Mouse (Mus musculus) adrenal gland, postnatal 10 days (tissue): ENCODE results near the gene Ptprd. TPM values are rescaled to one million over a fixed set of nuclear protein-coding genes. Genes with fewer than 3 reads are reported as not detected.
A peak's percentile ranks its signal among the peaks of the same experiment; 100 is the strongest.

Experiments
- DNase-seq: peaks from one replicate; pipeline ENCODE4 v3.0.0; 2021; ENCODE audit warnings: mixed read lengths
- total RNA-seq, 2 experiments: library from RNA; stranded (reverse); gene quantifications; 2 replicates each; pipeline ENCODE4 v1.2.3; 2021

Ptprd gene
- total RNA-seq, 2 experiments from 2014 or later, result 88.2 to 99.3 TPM

DNA sequence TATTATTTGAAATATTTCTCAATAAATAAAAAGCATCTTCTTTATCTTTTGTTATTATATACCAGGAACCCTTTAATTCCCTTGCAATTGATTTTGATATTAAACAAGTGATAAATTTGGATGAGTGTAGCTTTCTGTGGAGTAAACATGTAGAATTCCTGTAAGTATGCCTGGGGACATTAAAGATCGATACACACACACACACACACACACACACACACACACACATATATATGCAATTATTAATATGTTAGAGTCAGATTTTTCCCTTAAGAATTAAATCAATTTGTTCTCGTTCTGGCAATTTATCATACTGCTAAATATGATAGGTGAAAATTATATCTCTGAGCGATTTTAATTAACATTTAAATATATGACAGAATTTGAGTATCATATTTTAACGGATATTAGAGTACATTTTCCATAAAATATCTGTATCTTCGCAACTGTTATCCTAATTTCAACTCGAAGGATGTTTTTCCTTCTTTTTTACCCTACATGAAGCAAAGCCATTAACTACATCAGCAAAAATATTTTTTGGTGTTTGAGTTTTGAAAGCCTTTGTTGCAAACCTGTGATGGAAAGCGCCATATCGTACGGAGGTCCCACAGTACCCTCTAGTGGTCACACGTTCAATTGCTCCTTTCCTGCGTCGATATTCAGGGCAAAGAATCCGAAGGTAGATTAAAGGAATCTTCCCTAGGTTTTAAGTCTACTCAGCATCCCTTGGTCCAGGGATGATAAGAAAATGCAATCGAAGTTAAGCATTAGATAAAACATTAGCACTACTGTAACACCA lies 653.2 kb downstream of the Ptprd start:
- DNase-seq, result peak; percentile 61

DNA sequence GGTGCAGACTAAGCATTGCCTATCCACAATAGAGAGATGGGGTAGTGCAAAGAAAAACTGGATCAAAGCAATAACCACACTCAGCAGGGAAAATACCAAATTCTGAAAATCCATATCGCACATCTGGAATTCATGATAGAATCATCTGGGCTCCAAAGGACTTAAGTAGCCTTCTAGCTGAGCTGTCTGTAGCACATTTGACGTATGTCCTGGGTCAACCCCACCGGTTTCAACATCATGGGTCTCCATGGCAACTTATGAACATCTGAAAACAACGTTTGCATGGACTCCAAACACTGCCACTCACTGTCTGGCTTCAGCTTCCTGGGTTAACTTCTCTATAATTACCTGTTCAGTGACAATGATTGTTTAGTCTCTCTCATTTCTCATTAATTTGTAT lies 655.9 kb downstream of the Ptprd start:
- no peak for DNase-seq

DNA sequence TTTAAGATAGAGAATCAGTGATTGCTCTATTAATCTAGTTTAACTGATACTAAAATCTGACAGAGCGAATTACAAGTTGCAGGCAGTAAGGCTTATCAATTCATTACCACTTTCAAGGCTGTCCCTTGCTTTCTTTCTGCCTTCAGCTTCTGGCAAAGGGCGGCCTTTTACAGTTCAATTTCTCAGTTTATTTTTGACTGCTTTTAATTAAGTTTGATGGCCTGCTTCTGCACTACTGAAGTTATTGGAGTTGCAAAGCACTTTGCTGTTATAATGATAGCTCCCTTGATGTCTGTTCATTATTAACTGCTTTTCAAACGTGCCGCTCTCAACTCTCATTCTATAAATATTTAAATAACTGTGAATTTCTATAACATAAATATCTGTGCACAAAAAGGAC lies 673.9 kb downstream of the Ptprd start:
- DNase-seq, result no peak

DNA sequence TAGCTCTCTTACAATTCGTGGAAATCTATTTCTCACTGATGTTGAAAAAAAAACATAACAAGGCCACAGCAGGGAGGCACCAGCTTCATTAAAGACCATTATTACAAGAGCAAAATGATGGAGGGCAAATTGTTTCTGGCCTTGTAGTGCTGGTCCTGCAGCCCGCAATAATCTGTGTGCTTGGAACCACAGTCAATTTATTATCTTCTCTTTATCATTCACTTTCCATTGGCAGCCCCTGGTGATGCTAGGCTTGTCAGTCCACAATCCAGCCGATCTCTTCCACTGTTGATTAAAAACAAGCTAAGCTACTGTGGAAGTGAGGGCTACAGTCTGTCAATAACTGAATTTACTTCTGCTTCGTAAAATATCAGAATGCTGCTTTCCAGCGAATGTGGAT lies 674.4 kb downstream of the Ptprd start:
- no peak for DNase-seq

DNA sequence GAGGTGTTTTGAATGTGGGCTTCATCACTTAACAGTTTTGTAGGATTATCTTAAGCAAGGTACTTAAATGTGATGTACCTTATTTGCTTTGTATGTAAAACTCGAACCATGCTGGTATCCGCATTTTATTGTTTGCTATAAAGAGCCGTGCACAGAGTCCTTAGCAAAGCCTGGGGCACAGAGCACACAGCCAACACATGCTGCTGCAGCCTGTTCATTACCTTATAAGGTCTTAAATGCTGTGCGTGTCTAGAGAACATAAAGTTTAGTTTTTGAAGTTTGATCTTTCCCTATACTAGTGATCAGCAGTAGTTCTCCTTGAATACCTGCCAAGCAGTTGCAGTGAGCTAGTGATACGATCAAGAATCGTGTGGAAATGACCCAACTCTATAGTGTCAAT lies 676.2 kb downstream of the Ptprd start:
- DNase-seq, result no peak

DNA sequence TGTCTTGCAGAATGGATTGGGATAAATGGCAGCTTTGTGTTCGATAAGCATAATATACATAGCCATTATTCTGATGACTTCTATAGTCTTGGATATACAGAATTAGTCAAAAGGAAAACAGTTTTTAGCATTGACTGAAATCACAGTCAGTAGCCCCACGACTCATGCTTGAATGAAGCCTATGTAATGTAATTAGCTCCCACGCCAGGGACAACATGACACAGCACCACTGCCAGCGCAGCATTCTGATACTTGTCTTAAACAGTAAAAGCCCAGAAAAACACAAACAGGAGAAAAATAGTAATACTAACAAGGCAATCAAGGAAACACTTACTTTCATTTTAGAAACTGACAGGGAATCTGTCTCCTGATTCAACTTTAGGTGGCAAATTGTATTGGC lies 677.2 kb downstream of the Ptprd start:
- no peak for DNase-seq

DNA sequence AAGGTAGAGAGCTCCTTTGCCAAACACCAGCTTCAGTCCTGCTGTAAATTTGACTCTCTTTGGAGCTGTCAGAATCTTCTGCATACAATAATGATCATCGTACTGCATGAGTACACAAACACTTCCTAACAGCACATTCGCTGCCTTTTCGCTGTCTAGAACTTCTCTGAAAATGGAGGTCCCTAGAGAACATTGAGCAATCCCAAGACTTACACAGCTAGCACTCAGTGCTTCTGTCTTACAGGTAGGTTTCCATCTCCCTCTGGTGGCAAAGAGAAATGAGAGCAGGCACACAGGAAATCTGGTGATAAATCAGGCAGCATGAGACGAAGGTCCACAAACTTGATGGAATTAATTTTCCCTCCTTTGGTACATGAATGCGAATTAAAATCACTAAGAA lies 692.6 kb downstream of the Ptprd start:
- peak; percentile 12 for DNase-seq

DNA sequence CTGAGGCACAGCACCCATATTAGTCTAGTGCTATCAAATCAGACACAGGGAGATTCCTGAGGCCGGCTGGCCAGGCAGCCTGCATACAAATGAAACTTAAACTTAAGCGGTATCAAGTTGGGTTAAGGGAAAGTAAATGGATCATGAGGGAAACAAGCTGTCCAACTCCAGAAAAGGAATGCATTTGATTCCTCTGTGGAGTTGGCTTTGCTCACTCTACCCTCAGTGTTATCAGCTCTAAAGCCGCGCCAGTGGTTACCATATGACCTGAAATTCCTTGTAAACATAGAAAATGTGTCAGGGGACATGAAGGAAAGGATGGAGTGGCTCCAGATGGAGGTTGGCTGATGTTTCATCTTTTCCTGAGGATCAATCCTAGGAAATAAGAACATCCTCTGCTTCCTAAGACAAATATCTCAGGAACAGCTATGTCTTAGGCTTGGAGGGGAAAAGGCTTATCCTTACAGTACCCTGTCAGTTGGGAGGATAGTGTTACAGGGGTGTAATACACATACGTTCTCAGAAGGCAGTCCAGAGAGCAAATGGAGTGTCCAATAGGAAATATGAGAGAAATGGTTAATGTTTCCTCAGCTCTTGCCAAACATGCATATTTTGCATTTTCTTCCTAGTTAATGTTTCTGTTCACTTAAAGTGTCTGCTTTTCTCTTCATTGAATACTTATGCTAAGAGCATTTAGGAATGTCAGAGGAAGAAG lies 697.7 kb downstream of the Ptprd start:
- no peak for DNase-seq

DNA sequence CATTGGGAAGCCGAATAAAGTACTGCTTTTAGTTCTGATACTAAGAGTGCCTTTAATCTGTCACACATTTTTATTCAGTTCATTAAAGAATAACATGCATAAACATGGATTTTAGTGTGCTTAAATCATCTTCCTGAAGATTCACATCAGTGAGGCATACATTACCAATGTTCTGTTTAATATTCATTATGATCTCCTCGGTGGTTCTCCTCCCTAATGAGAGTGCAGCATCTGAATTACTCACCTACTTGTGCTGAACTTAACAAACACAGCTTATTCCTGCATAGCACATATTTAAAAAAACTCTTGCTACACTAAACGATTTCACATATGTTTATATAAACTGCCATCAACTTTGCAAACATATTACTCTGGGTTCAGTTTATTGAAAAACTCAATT lies 698.7 kb downstream of the Ptprd start:
- no peak for DNase-seq

DNA sequence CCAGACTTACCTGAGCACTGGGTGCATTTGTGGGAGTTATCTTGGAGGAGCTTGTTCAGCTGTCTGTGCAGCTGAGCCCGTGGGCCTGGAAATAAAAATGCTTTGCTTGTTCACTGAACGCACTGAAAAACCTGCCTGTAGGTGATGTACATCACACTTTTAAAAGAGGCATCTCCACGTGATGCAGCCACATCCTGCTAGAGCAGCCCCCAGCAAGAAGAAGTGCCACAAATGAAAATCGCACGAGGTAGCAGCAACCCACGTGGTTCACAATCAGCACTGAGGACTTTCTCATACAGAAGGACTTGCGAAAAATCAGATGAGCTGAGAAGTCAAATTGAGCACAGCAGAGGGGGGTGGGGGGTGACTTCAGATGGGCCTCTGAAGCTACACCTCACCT lies 757.7 kb downstream of the Ptprd start:
- DNase-seq, result no peak

DNA sequence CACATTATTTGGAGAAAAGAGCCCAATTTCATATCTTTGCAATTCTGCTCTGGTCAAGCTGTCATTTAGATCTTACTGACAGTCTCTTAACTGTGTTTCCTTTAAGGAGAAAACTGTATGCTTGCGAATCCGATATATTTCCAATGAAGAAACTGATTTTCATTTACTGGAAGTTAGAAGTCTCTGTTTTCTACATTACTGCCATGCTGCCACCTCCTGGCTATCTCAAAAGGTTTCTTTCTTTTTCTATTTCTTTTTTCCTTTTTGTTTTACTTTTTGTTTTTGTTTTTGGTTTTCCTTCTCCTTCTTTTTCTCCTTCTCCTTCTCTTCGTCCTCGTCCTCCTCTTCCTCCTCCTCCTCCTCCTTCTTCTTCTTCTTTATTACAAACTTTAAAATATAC lies 812.6 kb downstream of the Ptprd start:
- DNase-seq, result no peak

DNA sequence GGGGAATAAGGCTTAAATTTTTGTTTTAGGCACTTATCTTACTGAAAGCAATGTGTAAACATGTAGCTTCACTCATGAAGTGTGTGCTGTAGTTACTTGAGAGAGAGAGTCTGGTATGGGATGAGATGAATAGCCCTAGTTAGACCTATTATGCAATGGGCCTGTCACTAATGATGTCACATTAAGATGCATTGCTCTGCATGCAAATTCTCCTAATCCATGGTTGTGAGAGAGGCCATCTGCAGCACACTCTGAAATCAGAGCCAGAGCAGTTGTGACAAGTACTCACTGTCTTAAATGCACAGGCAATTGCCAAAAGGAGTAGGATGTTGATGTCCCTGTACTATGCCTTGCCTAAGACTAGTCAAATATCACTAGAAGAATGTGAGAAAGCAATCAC lies 850.0 kb downstream of the Ptprd start:
- no peak for DNase-seq

DNA sequence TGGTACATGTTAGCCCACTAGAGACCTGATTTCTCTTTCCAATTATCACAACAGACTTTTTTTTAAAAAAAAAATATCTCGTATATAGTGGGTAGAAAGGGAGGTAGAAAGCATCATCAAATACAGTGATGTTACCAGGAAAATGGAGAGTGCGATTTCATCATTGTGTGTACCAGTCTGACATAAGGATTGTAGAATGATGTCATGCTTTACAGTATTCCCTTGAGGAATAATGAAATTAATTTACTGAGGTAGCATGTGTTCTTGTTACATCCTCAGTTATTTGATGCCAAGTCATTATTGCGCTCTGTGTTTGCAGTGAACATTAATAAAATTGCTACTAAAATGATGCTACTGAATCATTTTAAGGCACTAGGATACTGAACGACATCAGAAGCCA lies 884.6 kb downstream of the Ptprd start:
- DNase-seq, result no peak

DNA sequence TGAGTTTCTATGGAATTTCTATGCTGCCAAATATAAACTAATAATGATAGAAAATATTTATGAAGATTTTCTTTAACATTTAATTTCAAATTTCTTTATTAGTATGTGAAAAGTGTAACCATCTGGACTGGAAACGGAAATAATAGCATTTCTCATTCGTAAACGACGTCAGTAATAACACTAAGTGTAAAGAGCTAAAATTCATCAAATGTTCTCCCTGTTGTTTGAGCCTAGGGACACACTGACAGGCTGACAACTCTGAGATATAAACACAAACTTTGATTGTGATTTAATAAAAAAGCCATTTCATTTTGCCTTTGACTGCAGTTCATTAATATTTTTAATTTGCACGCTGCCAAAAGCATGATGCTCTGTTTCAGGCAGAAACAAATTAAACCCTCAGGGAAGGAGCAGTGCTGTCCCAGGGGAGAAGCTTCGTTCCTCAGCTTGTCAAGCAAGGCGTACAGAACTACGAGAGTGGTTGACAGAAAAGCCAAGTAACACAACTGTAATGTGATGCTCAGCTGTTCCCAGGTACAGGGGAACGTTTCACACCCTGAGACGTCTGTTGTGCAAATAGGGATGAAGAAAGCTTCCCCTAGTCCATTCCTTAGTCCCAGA lies 894.6 kb downstream of the Ptprd start:
- no peak for DNase-seq

DNA sequence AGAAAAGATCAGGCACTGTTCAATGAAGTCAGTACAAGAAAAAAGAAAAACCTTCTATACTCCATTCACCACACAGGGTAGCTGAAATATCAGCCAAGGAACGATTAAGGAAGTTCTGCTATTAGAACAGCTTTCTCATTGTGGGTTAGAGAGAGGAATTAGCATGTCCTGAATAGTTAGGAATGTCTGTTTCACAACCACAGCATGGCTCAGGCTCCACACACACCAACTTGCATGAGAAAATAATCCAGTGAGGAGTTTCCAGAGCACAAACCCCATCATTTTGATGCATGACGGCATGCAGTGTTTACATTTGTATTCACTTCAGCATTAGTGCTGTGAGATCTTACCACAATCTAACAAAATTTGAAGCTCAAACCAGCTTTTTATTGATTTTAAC lies 895.1 kb downstream of the Ptprd start:
- no peak for DNase-seq

DNA sequence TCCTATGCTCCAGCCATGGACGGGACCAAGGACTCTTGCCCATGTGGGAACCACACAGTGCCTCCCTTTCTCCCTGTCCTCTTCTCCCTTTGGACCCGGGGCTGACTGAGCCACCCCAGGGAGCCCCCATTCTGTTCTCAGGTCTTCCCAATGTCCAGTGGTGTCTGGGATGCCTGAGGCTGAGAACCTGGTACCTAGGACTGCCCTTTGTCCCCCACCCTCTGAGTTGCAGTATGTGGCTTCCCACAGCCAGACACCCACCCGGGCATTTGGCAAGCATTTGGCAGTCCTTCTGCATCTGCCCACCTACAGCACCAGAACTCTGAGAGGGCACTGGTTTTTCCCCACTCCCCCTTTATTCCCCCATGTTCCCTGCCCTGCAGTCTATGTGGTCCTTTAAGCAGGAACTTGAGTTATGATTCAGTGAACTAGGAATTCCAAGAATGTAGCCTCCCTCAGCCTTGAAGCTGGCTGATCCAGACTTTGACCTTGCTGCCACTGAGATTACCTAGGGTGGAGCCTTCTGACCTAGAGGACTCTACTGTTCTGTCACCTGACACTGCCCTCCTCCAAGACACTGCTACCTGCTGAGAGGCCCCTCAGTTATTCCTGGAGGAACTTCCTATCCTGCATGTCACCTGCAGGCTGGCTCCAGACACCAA lies 901.5 kb downstream of the Ptprd start:
- DNase-seq, result no peak

DNA sequence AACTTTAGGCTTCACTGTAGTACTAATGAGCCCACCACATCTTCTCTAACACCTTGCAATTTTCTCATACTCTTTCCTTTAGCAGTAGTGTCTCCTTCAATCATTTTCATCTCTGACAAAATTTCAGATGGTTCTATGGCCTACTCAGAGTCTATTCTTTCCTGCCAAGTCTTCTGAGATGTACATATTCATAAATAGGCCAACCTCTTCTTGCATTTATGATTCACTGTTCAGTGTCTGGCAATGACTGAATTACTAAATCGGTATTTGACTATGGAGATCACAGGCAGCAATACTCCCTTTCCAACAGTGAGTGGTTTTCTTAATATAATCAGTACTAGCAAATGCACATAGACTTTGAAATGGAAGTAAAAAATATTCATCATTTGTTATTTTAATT lies 928.3 kb downstream of the Ptprd start:
- no peak for DNase-seq

DNA sequence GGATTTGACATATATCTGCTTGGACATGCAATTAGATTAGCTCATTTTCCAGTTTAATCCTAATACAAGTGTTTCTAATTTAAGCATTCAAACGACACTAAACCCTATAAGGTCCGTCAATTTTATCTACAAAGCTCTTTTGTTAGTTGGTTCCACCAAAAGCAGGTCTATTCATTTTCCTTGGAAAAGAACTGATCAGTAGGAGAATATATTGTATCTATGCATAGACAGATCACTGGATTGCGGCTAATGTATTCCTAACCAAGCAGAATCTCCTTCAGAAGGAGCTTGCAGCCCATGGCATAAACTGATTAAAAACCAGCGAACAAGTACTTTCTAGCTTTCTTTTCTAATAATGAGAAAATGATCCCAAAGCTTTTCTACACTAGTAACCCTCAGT lies 933.8 kb downstream of the Ptprd start:
- DNase-seq, result no peak

DNA sequence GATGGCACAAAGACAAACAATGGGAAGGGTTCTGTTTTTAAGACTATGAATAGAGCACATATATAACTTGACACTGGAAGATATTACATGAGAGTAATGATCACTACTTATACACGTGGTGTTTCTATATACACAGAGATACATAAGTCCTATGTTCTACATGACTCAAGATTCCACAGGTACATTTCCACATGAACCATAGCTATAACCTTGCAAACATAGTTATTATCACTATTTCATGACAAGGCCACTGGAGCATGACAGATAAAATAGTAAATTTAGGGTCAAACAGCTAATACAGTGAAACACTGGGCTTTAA lies 951.8 kb downstream of the Ptprd start:
- DNase-seq, result no peak

DNA sequence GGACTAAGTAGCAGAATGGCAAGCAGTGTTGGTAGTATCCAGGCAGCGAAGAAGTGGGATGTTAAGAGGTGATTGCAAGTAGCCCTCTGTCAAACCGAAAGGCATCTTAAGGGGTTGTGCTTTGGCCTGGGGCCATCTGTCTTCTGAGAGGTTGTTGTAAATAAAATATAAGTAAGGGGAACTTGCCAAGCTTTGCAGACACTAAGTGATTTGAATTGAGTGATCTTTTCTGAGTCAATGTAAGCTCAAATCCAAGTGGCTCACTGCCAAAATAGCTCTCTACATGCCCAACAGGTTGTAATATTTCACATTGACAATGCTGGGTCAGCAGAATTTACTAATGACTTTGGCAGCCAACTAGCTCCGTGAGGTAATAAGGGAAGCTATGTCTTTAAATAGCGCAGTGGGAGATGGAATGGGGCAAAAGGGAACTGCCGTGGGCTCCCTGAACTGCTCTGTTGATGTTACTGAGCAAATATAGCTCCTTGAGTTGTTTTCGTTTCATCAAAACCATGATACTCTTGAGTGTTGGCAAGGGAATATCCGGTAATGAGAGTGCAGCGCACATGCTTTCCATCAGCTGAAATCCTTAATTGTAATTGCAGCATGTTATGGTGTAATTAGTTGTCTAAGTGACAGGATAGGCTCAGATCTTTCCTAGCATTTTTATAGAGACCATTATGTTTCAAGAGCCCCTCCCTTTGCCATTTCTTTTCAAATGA lies 952.4 kb downstream of the Ptprd start:
- peak; percentile 22 for DNase-seq

DNA sequence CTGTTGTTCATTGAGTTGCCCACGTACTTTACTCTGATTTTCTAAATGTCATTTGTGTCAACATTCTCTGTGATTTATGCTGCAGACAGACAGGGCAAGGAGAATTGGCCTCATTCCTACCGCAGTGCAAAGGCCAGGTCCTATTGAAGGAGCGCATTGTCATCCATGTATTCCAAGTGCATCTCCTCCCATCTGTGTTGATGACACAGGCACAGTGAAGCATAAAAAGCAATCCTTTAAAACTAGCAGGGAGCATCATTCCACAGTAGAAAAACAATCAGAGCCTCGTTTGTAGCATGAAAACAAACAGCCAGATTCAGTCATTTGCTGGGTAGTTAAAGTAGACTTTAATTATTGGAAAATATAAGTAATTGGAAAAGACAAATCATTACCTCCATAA lies 960.6 kb downstream of the Ptprd start:
- DNase-seq, result no peak

DNA sequence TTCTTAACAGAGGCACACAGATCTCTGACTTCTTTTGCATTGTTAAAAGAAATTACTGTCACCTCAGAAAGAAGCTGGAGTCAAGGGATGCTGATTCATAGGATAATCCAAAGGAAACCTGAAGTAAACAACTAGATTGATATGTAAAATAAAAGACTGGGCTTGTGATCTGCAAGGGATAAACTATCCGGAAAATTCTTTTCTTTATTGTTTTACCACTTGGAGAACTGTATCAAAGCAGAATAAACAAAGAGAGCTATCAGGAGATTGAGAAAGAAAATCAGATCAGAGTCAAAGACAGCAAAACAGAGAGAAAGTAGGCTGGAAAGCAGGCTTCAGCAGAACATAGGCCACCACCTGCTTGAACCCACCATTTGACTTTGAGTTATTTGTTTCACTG lies 962.0 kb downstream of the Ptprd start:
- no peak for DNase-seq

DNA sequence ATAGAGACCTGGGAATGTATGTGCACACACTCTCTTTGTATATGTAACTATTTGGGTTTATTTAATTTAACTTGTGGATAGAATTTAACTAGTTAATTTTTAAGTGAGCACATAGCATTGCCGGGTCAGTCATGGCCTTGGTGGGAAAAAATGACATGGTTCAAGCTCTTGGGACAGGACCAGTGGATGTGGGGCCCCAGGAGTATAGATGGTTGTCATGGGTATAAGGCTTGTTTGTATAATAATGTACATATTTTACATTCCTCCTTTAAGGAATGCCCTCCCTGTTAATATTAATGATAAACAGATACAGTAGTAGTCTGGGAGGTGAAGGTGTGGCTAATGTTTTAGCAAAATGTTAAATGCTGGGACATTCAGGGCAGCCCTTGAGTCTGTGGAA lies 962.8 kb downstream of the Ptprd start:
- DNase-seq, result no peak
